Mouse (Mus musculus) neural tube, embryonic 13.5 days (tissue): Measurements from ENCODE around the gene Apoa2. TPM values are rescaled to one million over a fixed set of nuclear protein-coding genes. Genes with fewer than 3 reads are reported as not detected.

Source experiments
- ATAC-seq: fragments of 200-750 bp; cut with Nextera tagmentation; 2 replicates; pipeline ENCODE4 v1.8.0; 2017; ENCODE audit warnings: low read depth, mild to moderate bottlenecking, moderate TSS enrichment, moderate library complexity
- H3K27ac ChIP-seq: fragments of 300-500 bp; sonication (generic); replicated peaks from 2 replicates; pipeline ENCODE4 v1.5.1; 2015; ENCODE audit warnings: moderate library complexity, mild to moderate bottlenecking, inconsistent platforms
- H3K27me3 ChIP-seq: fragments of 300-500 bp; sonication (generic); 2 replicates; pipeline ENCODE4 v1.6.1; 2015; ENCODE audit warnings: mild to moderate bottlenecking, inconsistent platforms
- H3K36me3 ChIP-seq: fragments of 300-500 bp; sonication (generic); 2 replicates; pipeline ENCODE4 v1.6.1; 2015; ENCODE audit warnings: mild to moderate bottlenecking, inconsistent platforms
- H3K4me1 ChIP-seq: fragments of 300-500 bp; sonication (generic); replicated peaks from 2 replicates; pipeline ENCODE4 v1.6.1; 2015; ENCODE audit warnings: inconsistent platforms
- H3K4me2 ChIP-seq: fragments of 300-500 bp; sonication (generic); 2 replicates; pipeline ENCODE4 v1.6.1; 2015; ENCODE audit warnings: inconsistent platforms, mild to moderate bottlenecking, moderate library complexity
- H3K4me3 ChIP-seq: fragments of 300-500 bp; sonication (generic); 2 replicates; pipeline ENCODE4 v1.5.1; 2015; ENCODE audit warnings: mild to moderate bottlenecking, inconsistent platforms
- H3K9ac ChIP-seq: fragments of 300-500 bp; sonication (generic); 2 replicates; pipeline ENCODE4 v1.6.1; 2015; ENCODE audit warnings: moderate library complexity, mild to moderate bottlenecking, inconsistent platforms
- H3K9me3 ChIP-seq: fragments of 300-500 bp; sonication (generic); 2 replicates; pipeline ENCODE4 v1.6.1; 2016; ENCODE audit warnings: inconsistent platforms
- WGBS: fragments of 180-500 bp; shearing (Covaris S2); methylation state at CpG from one replicate; pipeline ENCODE4 v1.1.7; 2015; 5-methylcytosine and 5-hydroxymethylcytosine counted together
- polyA plus RNA-seq: library from polyadenylated mRNA; unstranded; fragments of >200 nt; fragmentation: Nextera tagmentation; extraction: Ambion mirVana; gene quantifications from 2 replicates; pipeline ENCODE4 v1.2.1, GENCODE M21; 2015

The Apoa2 gene
- polyA plus RNA-seq, 1 experiment from 2014 or later, result 6.8 TPM

- WGBS, result 63% methylated on average over 15 of the region's 15 CpGs
- Histone ChIP-seq H3K36me3 (no peaks in the 10 kb centered on the region), H3K27me3 (no peaks in the 10 kb centered on the region), H3K27ac (no peak overlapping the region), H3K4me3 (no peak overlapping the region), H3K9me3 (no peaks in the 10 kb centered on the region), H3K4me1 (peaks cover 11% of the 10 kb centered on the region), H3K9ac (no peak overlapping the region), H3K4me2 (no peak overlapping the region)
- no peak for ATAC-seq
Observed at GRCm38 (mm10) chr1:171256937-171257548, 32.2 kb downstream of the Apoa2 start.

GRCm38 (mm10) chr1:171257781-171258180 is 32.9 kb downstream of the Apoa2 start:
- 87% methylated on average over 9 of the region's 9 CpGs for WGBS
- Histone ChIP-seq H3K9me3 (no peaks in the 10 kb centered on the region), H3K27ac (no peak overlapping the region), H3K27me3 (no peaks in the 10 kb centered on the region), H3K4me3 (no peak overlapping the region), H3K36me3 (no peaks in the 10 kb centered on the region), H3K4me1 (peaks cover 12% of the 10 kb centered on the region), H3K4me2 (no peak overlapping the region), H3K9ac (no peak overlapping the region)
- no peak for ATAC-seq

- Histone ChIP-seq H3K36me3 (no peaks in the 10 kb centered on the region), H3K27me3 (no peaks in the 10 kb centered on the region), H3K27ac (no peak overlapping the region), H3K9ac (no peak overlapping the region), H3K9me3 (no peaks in the 10 kb centered on the region), H3K4me3 (no peak overlapping the region), H3K4me1 (peaks cover 9% of the 10 kb centered on the region), H3K4me2 (no peak overlapping the region)
- ATAC-seq, result no peak
- WGBS, result 81% methylated on average over 17 of the region's 17 CpGs
Observed at GRCm38 (mm10) chr1:171258921-171259320, 34.1 kb downstream of the Apoa2 start.

- Histone ChIP-seq H3K27ac (no peak overlapping the region), H3K4me2 (no peak overlapping the region)
- WGBS, result 73% methylated on average over 3 of the region's 3 CpGs
Observed at GRCm38 (mm10) chr1:171260316-171260715, 35.5 kb downstream of the Apoa2 start.

GRCm38 (mm10) chr1:171262594-171263130 is 37.8 kb downstream of the Apoa2 start:
- Histone ChIP-seq H3K9ac (peak overlapping the region; percentile 62), H3K4me3 (peak overlapping the region; percentile 28), H3K36me3 (no peaks in the 10 kb centered on the region), H3K9me3 (no peaks in the 10 kb centered on the region), H3K27ac (peak overlapping the region; percentile 87), H3K4me2 (peak overlapping the region; percentile 56), H3K27me3 (no peaks in the 10 kb centered on the region), H3K4me1 (peaks cover 9% of the 10 kb centered on the region)
- whole genome bisulfite sequencing, result 4% methylated on average over 8 of the region's 8 CpGs
- peak; percentile 64 for ATAC-seq

More at GRCm38 (mm10) chr1:171260316-171260715, 35.5 kb downstream of the Apoa2 start:
- Histone ChIP-seq H3K4me1 (peaks cover 9% of the 10 kb centered on the region), H3K9me3 (no peaks in the 10 kb centered on the region), H3K36me3 (no peaks in the 10 kb centered on the region), H3K9ac (no peak overlapping the region), H3K27me3 (no peaks in the 10 kb centered on the region), H3K4me3 (no peak overlapping the region)
- no peak for ATAC-seq

GRCm38 (mm10) chr1:171263185-171263611 is 38.3 kb downstream of the Apoa2 start:
- H3K9me3 ChIP-seq, result no peaks in the 10 kb centered on the region
- peaks cover 9% of the 10 kb centered on the region for H3K4me1 ChIP-seq
- H3K36me3 ChIP-seq, result no peaks in the 10 kb centered on the region
- H3K27ac ChIP-seq, result peak overlapping the region; percentile 87
- 0% methylated on average over 2 of the region's 2 CpGs for WGBS
- H3K4me3 ChIP-seq, result peak overlapping the region; percentile 28
- no peak overlapping the region for H3K9ac ChIP-seq
- no peaks in the 10 kb centered on the region for H3K27me3 ChIP-seq
- peak overlapping the region; percentile 56 for H3K4me2 ChIP-seq
- peak; percentile 93 for ATAC-seq

GRCm38 (mm10) chr1:171263666-171264461 is 39.0 kb downstream of the Apoa2 start:
- no peaks in the 10 kb centered on the region for H3K36me3 ChIP-seq
- H3K4me1 ChIP-seq, result peaks cover 9% of the 10 kb centered on the region
- ATAC-seq, result peak; percentile 2; the same call in 1 of the 2 replicates
- WGBS, result 87% methylated on average over 3 of the region's 3 CpGs
- peak overlapping the region; percentile 87 for H3K27ac ChIP-seq
- H3K27me3 ChIP-seq, result no peaks in the 10 kb centered on the region
- no peaks in the 10 kb centered on the region for H3K9me3 ChIP-seq
- H3K4me3 ChIP-seq, result no peak overlapping the region
- H3K9ac ChIP-seq, result no peak overlapping the region
- peak overlapping the region; percentile 56 for H3K4me2 ChIP-seq

GRCm38 (mm10) chr1:171265971-171266744 is 41.3 kb downstream of the Apoa2 start:
- H3K9me3 ChIP-seq, result no peaks in the 10 kb centered on the region
- no peak overlapping the region for H3K9ac ChIP-seq
- H3K4me3 ChIP-seq, result no peak overlapping the region
- no peak overlapping the region for H3K27ac ChIP-seq
- no peaks in the 10 kb centered on the region for H3K27me3 ChIP-seq
- no peak for ATAC-seq
- WGBS, result 77% methylated on average over 4 of the region's 4 CpGs
- H3K4me2 ChIP-seq, result no peak overlapping the region
- H3K4me1 ChIP-seq, result peaks cover 22% of the 10 kb centered on the region
- H3K36me3 ChIP-seq, result no peaks in the 10 kb centered on the region

GRCm38 (mm10) chr1:171268341-171268740 is 43.5 kb downstream of the Apoa2 start:
- Histone ChIP-seq H3K9ac (no peak overlapping the region), H3K36me3 (peaks cover 18% of the 10 kb centered on the region), H3K27me3 (no peaks in the 10 kb centered on the region), H3K27ac (no peak overlapping the region), H3K4me2 (no peak overlapping the region), H3K4me3 (no peak overlapping the region), H3K4me1 (peaks cover 26% of the 10 kb centered on the region), H3K9me3 (no peaks in the 10 kb centered on the region)
- 64% methylated on average over 1 of the region's 1 CpGs for WGBS
- no peak for ATAC-seq

- H3K36me3 ChIP-seq, result peaks cover 34% of the 10 kb centered on the region
- peak within 1 kb of the TSS; percentile 88 for H3K4me3 ChIP-seq
- no peaks in the 10 kb centered on the region for H3K27me3 ChIP-seq
- peaks cover 26% of the 10 kb centered on the region for H3K4me1 ChIP-seq
- H3K27ac ChIP-seq, result peak within 1 kb of the TSS; percentile 64
- H3K9ac ChIP-seq, result peak within 1 kb of the TSS; percentile 88
- peak; percentile 93 for ATAC-seq
- 3% methylated on average over 36 of the region's 36 CpGs for WGBS
- H3K9me3 ChIP-seq, result no peaks in the 10 kb centered on the region
- peak within 1 kb of the TSS; percentile 98 for H3K4me2 ChIP-seq
Observed at GRCm38 (mm10) chr1:171269848-171270572, 45.2 kb downstream of the Apoa2 start, which contains the start of gene B4galt3. TSS of gene B4galt3 (plus strand) at chr1:171270328.

GRCm38 (mm10) chr1:171270573-171270900 is 45.7 kb downstream of the Apoa2 start:
- Histone ChIP-seq H3K27me3 (no peaks in the 10 kb centered on the region), H3K9me3 (no peaks in the 10 kb centered on the region), H3K27ac (no peak overlapping the region), H3K4me3 (peak overlapping the region; percentile 88), H3K4me2 (peak overlapping the region; percentile 98), H3K4me1 (peaks cover 26% of the 10 kb centered on the region), H3K9ac (peak overlapping the region; percentile 88), H3K36me3 (peaks cover 40% of the 10 kb centered on the region)
- peak; percentile 74 for ATAC-seq
- WGBS, result under 1% methylated on average over 19 of the region's 19 CpGs
